Mouse (Mus musculus) adrenal gland, postnatal 4 days (tissue): Measurements from ENCODE around the gene Ptprr. TPM values are rescaled to one million over a fixed set of nuclear protein-coding genes. Genes with fewer than 3 reads are reported as not detected.
A peak's percentile ranks its signal among the peaks of the same experiment; 100 is the strongest.

ENCODE experiments used
- DNase-seq, 2 experiments: peaks; one replicate each; pipeline ENCODE4 v3.0.0; 2021 to 2022; ENCODE audit warnings: low spot score in 2 of 2, mixed read lengths in 2 of 2
- long read RNA-seq, 2 experiments: library from polyadenylated mRNA; stranded (forward); transcript quantifications; one replicate each; pipeline ENCODE4 v2.0.0; 2021
- total RNA-seq, 2 experiments: library from RNA; stranded (reverse); gene quantifications; 2 replicates each; pipeline ENCODE4 v1.2.3; 2021

Gene Ptprr
- total RNA-seq, result 10 to 100 TPM; 12.1 to 12.9 TPM
- long read RNA-seq, experiment 1, transcript Ptprr-201 (14 exons, 3,619 nt), result major isoform, 5 of 6 reads
- long read RNA-seq, experiment 1, partial matches to known transcripts, result 0 of 6 reads
- long read RNA-seq, experiment 1, other reads (novel, unspliced or antisense), result 1 of 6 reads
- long read RNA-seq, experiment 2, transcript Ptprr-201 (14 exons, 3,619 nt), result major isoform, 5 of 9 reads
- long read RNA-seq, experiment 2, partial matches to known transcripts, result 2 of 9 reads
- long read RNA-seq, experiment 2, other reads (novel, unspliced or antisense), result 2 of 9 reads

DNA sequence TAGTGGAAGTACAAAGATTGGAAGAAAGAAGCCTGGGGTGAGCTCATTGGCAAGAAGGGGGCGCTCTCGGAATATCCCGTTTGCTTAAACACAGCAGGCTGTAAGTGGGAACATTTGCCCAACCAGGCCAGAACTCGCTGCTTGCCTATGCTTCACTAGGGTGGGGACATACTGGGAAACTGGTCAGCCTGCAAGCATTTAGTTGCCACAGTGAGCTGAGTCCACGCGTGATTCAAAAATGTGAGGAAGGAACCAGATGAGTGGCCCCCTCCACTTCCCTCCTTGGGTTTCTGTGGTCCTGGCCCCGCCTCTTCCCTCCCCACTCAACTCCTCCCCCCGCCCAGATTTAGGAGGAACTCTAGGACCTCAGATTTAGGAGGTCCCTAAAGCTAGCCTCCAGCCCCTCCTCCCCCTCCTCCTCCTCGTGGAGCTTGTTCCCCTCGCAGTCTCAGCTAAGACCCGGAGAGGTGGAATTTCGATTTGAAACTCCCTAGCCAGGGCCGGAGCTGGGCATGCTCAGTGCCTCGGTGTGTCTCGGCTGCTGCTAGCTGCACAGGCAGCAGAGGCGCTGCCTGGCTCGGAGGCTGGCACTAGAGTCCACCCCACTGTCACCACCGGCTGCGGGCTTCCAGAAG is at the start of gene Ptprr:
Ptprr (plus strand) TSS at position 369 of the 635 bp plus-strand sequence.
- peak in 1 of 2 experiments; percentile 8 for DNase-seq

- DNase-seq, result no peak
These were observed 41.7 kb upstream of the Ptprr start for GRCm38 (mm10) chr10:115976345-115976744.

DNA sequence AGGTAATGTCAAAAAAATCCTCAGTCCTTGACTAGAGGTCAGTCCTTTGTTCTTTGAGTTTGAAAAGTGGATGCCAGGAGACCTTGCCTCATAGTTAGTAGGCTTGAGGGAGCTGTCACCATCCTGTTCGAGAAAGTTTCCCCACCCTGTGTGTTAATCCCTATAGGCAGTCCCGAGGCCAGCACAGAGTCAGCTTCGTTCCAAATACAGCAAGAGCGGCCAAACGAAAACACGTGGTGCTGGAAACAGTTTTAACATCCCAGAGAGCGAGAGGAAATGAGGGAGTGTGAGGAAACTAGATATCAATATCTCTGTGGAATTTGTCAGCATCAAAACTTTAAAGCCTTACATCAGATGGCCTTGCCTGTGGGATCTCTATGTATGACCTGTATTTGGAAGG is 39.0 kb upstream of the Ptprr start:
- no peak for DNase-seq

- no peak for DNase-seq
These were observed 38.0 kb upstream of the Ptprr start for GRCm38 (mm10) chr10:115980018-115980417.

DNA sequence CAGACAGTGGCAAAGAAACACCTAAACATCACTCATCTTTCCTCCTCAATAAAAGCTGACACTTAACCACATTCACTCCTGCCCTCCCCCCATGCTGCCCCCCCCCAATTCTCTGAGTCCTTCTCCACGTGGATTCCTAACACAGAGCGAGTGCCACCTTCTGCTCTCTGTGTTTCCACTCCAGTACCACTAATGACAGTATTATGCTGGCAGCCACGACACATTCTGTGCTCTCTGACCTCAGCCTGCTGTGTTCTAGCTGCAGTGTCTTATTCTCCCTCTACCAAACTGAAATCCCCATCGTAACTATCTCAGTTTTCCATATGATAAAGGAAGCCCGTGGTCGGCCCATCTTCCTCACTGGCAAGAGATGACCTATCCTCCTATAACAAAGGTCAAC is 33.7 kb upstream of the Ptprr start:
- DNase-seq, result no peak

DNA sequence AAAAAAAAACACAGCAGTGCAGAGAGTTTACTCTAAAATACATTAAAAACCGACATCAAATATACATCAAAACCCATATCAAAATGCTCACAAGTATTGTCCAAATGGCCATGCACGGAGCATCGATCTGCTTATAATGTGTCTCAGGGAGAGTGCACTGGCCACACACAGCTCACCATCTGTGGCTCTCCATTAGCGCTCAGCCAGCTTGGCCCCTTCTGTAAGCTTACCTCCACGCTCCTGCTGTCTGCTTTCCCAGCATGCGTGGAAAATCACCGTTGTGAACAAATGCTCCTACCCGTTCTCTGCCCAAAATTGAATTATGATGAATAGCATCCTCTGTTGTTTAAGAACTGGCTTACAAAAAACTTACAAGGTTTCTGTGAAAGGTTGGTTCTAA is 16.2 kb upstream of the Ptprr start:
- no peak for DNase-seq

DNA sequence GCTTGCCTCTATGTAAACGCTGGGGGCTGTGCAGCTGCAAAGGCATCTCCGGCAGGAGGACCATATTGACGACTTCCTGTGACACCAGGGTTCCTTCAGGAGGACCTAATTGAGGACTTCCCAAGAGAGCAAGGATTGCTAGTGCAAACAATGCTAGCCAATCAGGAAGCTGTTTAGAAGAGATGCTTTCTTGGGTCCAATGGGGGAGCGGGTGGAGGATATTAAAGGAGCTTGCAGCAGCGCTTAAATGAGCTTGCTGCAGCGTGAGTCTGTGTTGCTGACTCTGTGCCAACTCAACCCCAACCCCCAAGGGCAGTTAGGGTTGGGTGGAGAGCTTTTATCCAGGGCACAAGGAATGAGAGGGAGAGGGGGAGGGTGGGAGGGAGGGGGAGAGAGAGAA is 11.3 kb upstream of the Ptprr start:
- DNase-seq, result no peak

DNA sequence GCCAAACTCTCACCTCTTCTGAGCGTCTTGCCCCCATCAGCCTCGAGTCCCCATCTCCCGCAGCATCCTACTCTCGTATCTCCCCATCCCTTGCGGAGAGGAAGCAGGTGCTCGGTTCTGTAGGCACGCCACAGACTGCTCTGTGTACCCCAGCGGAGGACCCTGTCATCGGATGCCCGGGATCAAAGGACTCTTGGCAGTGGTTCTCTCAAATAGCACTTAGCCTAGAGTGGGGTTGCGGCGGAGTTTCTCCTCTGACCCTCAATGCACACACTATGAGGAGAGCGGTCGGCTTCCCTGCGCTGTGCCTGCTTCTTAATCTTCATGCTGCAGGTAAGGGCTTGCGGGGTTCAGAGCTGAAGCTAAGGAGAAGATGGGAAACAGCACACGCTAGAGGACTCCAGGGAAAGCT is 473 bp downstream of the Ptprr start:
- DNase-seq, result no peak

DNA sequence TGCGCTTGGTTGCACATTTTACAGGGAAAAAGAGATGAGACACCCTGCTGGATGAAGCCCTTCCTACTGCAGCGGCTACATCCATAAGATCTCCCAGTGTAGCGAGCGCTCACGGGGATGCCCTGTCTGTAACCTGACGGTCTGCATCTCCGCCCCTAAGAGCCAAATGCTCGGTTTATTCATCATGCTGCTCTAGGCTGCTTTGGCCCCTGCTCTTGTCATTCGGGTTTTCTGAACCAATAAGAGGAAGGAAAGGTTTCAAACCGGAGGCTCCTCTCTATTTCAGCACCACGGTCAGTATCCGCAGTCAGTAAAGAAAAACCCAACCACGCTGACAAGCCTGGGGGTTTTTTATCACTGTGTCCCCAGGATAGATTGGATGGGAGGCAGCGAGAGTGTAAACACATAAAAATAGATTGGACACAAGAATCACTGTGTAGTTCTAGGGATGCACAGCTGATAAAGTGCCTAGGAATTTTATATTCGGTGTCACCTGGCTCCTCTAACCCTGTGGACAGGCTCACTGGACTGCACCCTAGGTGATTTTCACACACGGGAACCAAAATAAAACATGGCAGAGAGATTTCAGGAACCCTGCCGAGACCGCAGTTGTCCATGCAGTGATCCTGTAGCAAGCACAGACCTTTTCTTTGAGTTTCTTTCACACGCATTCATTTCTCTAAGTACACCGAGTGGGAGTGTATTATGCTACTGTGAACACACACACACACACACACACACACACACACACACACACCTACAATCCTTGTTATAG is 1.3 kb downstream of the Ptprr start:
- DNase-seq, result no peak

- DNase-seq, result no peak
These were observed 3.1 kb downstream of the Ptprr start for GRCm38 (mm10) chr10:116021081-116021480.

DNA sequence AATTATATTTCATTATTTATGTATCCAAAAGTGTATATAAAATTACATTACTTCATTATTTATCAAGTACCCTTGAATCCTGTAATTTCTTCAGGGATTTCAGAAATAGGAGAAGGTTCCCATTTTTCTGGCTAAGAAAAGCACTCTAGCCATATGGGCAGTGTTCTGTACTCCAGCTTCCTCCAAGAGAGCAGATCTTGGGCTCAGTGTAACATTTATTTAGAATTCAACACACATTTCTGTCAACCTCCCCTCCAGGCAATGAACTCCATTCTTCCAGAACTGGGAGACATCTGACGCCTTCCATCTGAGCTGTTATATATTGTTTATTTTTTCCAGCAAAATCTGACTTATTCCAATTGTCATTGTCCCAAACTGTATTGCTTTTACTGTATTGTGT is 20.1 kb downstream of the Ptprr start:
- no peak for DNase-seq

- DNase-seq, result no peak
These were observed 57.9 kb downstream of the Ptprr start for GRCm38 (mm10) chr10:116075954-116076353.

GRCm38 (mm10) chr10:116078636-116079035 is 60.6 kb downstream of the Ptprr start:
- DNase-seq, result no peak

DNA sequence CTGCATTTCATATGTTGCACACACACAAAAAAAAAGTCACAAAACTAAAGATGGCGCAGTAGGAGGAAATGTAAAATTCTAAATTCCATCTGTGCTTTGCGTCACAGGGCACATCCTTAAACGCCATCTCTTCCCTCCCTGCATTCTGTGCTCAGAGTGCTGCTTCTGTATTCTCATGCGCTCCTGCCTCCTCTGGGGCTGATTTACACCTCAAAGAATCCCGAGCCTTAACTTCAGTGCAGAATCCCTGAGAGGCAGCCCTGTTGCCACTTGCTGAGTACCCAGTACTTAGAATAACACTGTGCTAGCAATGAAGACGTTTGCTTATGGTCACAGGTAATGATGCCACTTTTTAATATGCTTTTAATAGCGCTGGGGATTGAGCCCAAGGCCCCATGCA is 61.4 kb downstream of the Ptprr start:
- no peak for DNase-seq

GRCm38 (mm10) chr10:116080841-116081240 is 62.8 kb downstream of the Ptprr start:
- no peak for DNase-seq

- DNase-seq, result no peak
These were observed 66.0 kb downstream of the Ptprr start for GRCm38 (mm10) chr10:116083965-116084364.

DNA sequence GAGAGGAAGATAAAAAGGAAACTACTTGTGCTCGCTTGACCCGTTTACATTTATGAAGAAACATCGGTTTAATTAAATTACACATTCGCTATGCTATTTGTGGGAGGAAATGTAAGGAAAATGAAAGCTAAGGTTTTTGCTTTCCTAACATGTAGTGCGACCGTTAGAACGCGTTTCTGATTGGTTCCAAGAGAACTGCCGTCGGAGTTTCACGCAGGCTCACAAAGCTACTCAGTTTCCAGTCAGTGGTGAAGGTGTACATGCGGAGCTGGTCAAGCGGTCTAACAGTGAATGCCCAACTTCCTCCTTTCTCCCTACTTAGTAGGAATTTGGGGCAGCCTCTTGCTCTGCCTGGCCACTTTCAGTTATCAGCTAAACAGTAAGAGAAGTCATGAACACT is 78.5 kb downstream of the Ptprr start:
- no peak for DNase-seq

DNA sequence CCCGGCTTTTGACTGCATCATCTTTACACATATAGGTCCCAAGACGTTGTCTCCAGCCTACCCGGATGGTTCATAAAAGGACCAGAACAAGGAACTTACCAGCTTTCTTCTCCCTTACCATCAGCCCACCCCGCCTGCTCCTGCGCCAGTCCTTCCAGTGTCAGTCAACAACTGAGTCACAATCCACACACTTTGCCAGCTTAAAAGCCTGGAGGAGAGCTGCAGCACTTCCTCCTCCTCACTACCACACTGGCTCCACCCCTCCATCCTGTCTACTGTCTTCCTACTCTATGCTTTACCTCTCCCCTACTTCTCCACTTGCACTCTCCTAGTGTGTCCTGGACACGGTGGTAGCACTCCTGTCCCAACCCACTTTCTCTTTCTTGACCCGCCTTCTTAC is 80.5 kb downstream of the Ptprr start:
- no peak for DNase-seq

DNA sequence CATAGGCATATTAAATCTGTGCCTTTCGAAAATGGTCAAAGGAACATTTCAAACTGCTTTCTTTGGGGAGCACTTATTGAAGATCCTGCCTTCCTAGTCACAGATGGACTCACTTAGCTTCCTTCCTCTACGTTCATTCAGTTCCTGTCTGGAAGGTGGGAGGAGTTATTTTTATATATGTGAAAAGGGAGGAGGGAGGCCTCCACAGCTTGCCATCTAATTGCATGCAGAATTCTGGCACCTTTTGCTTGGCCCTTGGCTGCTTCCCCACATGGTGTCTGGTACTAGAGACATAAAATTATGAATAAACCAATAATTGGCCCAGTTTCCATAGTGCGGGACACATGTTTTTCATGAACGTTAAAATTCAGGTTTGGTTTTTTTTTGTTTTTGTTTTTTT is 90.2 kb downstream of the Ptprr start:
- no peak for DNase-seq

- DNase-seq, result no peak
These were observed 90.7 kb downstream of the Ptprr start for GRCm38 (mm10) chr10:116108730-116109129.

- no peak for DNase-seq
These were observed 94.9 kb downstream of the Ptprr start for GRCm38 (mm10) chr10:116112868-116113267.

DNA sequence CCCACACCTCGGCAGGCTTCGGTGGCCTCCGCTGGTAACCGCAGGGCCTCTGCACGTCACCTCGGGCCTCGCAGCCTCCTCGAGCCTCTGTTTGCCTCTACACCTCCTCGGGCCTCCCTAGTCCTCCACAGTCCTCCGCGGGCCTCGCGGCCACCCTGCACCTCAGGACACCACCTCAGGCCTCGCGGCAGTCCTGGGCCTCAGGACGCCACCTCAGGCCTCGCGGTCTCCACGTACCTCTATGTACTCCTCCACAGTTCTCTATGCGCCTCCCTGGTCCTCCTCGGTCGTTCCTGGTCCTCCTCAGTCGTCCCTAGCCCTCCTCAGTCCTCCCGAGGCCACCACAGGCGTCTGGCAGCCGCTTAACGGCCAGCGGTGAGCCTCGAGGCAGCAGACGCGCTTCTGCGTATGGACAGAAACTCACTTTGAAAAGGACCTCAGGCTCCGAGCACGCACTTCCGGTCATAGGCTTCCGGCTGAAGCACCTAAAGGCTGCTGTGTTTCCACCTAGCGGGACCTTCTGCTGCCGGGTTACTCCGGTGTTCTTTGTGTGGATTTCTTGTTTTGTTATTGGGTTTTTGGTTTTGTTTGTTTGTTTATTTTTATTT is 96.0 kb downstream of the Ptprr start, which contains the start of gene 4933416C03Rik:
4933416C03Rik (minus strand) TSS at position 51 of the 608 bp plus-strand sequence.
- DNase-seq, result no peak
